Mouse (Mus musculus) embryonic fibroblast, embryonic 13.5 days (primary cell): ENCODE data around the gene Gar1. TPM values are rescaled to one million over a fixed set of nuclear protein-coding genes. Genes with fewer than 3 reads are reported as not detected.

Source experiments
- H3K27ac ChIP-seq: 2 replicates; pipeline ENCODE4 v1.5.1; 2012; ENCODE audit warnings: low read length, control low read depth, inconsistent platforms; ENCODE audit not compliant: insufficient read depth
- H3K4me1 ChIP-seq: 2 replicates; pipeline ENCODE4 v1.6.1; 2011; ENCODE audit warnings: low read length; ENCODE audit not compliant: control insufficient read depth, insufficient read depth
- H3K4me3 ChIP-seq: 2 replicates; pipeline ENCODE4 v1.5.1; 2011; ENCODE audit warnings: mild to moderate bottlenecking, control low read depth, low read length; ENCODE audit not compliant: insufficient read depth
- CTCF ChIP-seq: IDR thresholded peaks from 2 replicates; pipeline ENCODE4 v1.5.1; 2011; ENCODE audit warnings: mild to moderate bottlenecking, control low read depth, low read length, moderate library complexity, borderline replicate concordance; ENCODE audit not compliant: insufficient read depth
- POLR2A ChIP-seq: IDR thresholded peaks from 2 replicates; pipeline ENCODE4 v1.6.1; 2011; ENCODE audit warnings: low read depth, mild to moderate bottlenecking, control low read depth, low read length, moderate library complexity
- polyA plus RNA-seq: library from polyadenylated mRNA; stranded (reverse); fragments of >200 nt; gene quantifications from 2 replicates; pipeline ENCODE4 v1.2.4, GENCODE M21; 2011; ENCODE audit warnings: low read depth; ENCODE audit not compliant: missing spikeins, insufficient read length

Gene Gar1
- polyA plus RNA-seq, 1 experiment, result 80.7 TPM

DNA sequence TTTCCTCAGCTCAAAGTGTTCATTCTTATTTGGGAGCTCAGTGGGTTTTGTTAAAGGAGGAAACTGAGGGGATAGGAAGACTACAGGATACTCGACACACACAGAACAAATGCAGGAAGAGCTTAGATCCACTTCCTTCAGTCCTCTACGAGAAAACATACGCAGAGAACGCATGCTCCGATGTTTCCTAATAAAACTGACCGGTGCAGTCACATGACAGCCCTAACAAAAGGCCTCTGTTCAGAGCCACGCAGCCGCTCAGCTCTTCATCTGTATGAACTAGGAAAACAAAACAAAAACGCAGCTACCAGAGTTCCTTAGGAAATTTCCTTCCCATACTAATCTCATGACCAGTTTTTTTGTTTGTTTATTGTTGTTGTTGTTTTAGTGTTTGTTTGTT, 10.3 kb downstream of the Gar1 start:
- H3K4me1 ChIP-seq, result no peaks in the 10 kb centered on the region
- TF ChIP-seq POLR2A (no peak), CTCF (no peak)

DNA sequence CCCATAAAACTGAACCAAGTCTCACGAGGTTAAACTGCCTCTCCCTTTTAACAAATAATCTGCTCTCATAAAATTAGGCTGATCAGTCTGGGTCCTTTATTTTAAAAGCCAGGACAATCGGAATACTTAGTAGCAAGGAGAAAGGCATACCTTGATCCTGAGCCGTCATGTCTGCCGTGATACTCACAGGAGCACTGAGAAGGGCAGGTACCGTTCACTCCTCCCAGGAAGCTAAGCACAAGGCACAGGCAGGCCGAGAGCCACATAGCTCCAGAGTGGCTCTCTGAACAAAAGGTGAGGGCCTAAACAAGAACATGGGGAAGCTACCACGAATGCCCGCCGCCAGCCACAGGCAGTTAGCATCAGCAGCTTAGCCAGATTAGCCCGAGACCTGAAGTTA, 27.4 kb downstream of the Gar1 start, which contains the start of gene Lrit3:
TSS of gene Lrit3 (minus strand) at position 266 of the 400 bp plus-strand sequence.
- Histone ChIP-seq H3K27ac (no peak within 1 kb of the TSS), H3K4me3 (no peak within 1 kb of the TSS)
- no peak for TF ChIP-seq POLR2A
- TF ChIP-seq CTCF, result no peak

More for the DNA sequence above, 10.3 kb downstream of the Gar1 start:
- H3K4me3 ChIP-seq, result no peak overlapping the region
- no peak overlapping the region for H3K27ac ChIP-seq

DNA sequence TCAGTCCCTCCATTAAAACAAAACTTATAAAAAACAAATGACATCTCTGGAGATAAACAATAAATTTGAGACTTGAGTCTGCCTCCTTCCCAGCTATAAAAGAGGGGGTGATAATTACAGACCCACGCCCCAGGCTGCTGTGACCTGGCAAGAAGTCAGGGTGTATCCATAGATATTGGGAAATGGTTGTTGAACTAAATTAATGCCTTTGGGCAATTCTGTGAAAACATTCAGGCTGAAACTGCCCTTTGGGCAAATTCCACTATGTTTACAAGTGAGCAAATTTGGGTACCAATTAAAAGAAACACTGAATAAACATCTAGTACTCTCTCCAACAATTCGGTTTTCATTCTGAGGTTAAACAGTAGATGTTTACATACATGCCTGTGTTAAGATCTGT, 32.2 kb downstream of the Gar1 start:
- no peaks in the 10 kb centered on the region for H3K4me1 ChIP-seq
- TF ChIP-seq CTCF (no peak), POLR2A (no peak)
- no peak overlapping the region for H3K4me3 ChIP-seq

More for the DNA sequence above, 27.4 kb downstream of the Gar1 start, which contains the start of gene Lrit3:
- no peaks in the 10 kb centered on the region for H3K4me1 ChIP-seq

DNA sequence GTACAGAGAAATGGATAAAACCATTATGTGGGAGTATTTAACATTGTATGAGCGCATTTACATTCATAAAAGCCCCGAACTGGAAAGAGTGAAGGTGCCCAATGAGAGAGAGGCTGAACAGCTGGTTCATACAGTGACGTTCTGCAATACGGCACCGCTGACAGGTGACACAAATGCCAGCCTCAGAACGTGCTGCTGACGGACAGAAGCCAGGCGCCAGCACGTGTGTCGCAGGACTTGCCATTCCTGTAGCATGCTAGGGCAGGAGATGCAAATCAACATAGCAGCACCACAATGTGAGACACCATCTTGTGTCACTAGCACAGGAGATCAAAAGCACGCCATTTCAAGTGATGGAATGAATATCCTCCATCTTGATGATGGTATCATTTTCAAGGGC, 32.6 kb downstream of the Gar1 start:
- TF ChIP-seq CTCF (no peak), POLR2A (no peak)
- H3K4me1 ChIP-seq, result no peaks in the 10 kb centered on the region
- H3K4me3 ChIP-seq, result no peak overlapping the region
- H3K27ac ChIP-seq, result no peak overlapping the region

More for the DNA sequence above, 32.2 kb downstream of the Gar1 start:
- no peak overlapping the region for H3K27ac ChIP-seq

DNA sequence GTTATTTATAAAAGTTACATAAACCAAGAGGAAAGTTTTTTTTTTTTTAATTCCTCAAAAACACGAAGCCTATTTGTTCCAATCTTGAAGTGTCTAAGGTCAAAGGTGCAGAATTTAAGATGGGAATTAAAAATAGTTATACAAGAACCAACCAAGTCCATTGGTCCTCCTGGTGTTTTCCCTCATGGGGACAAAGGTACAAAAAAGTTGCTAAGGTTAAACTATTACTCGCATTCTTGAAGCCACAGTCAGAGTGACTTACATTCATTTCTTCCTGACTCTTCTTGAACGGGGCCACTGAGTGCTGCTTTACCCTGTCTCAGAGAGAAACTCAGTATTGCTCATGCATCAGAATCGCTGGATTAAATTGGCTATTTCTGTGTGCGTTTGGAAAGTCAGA, 33.9 kb downstream of the Gar1 start:
- no peaks in the 10 kb centered on the region for H3K4me1 ChIP-seq
- H3K4me3 ChIP-seq, result no peak overlapping the region
- TF ChIP-seq POLR2A (no peak), CTCF (no peak)
- no peak overlapping the region for H3K27ac ChIP-seq

DNA sequence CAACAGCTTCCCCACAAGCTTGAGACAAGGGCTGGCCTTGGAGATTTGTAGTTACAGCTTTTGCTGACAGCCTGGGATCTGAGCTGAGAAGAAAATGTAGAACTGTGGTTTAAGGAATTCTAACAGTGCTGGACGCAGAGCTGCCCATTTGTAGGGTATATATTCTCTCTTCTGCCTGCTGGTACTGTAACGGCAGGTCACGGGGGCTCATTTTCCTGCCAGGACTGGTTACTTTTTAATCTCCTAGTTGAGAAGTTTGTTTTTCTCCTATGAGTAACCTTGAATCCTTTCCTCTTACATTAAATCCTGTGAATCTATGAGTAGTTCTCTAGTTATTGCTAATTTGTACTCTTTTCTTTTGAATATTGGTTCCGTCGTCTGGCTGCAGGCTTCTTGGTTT, 37.4 kb downstream of the Gar1 start:
- H3K27ac ChIP-seq, result no peak overlapping the region
- TF ChIP-seq CTCF (no peak), POLR2A (no peak)

DNA sequence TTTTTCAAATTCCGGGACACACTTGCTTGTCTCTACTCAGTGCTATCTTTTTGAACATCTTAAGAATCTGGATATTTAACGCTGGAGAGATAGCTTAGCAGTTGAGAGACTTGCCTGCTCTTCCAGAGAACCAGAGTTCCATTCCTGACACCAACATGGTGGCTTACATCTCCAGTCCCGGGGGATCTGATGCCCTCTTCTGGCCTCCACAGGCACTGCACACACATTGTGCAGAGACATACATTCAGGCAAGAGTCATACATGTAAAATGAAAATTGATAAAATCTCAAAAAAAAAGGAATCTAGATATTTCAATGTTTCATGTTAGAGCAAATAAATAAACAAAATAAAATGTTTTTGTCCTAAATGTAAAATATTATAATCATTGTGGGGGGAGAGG, 48.5 kb downstream of the Gar1 start:
- no peaks in the 10 kb centered on the region for H3K4me1 ChIP-seq
- TF ChIP-seq CTCF, result no peak
- TF ChIP-seq POLR2A, result no peak
- H3K4me3 ChIP-seq, result no peak overlapping the region
- H3K27ac ChIP-seq, result no peak overlapping the region

More for the DNA sequence above, 37.4 kb downstream of the Gar1 start:
- Histone ChIP-seq H3K4me3 (no peak overlapping the region), H3K4me1 (no peaks in the 10 kb centered on the region)

DNA sequence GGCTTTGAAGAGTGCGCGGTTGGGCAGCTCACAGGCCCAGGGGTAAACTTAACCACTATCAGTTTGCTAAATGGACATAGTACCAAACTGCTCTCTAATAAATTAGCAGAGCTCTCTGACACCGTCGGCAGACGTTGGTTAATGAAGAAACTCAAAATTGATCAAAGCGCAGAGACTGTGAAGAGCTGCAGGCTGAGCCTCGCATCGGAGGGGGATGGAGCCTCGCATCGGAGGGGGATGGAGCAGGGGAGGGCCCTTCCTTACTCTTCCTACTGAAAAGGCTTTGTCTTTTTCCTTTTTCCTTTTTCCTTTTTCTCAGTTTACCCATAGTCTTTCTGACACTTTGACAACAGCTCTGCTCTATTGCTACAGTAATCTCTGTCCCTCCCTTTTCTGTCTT, 49.8 kb downstream of the Gar1 start:
- H3K27ac ChIP-seq, result no peak overlapping the region
- H3K4me3 ChIP-seq, result no peak overlapping the region
- TF ChIP-seq POLR2A, result no peak
- no peak for TF ChIP-seq CTCF
- no peaks in the 10 kb centered on the region for H3K4me1 ChIP-seq

Other genes starting within 250 kb of the Gar1 start
- gene Egf, start 76.1 kb downstream of the Gar1 start, polyA plus RNA-seq, result 1.3 and 1.6 TPM in 2 replicates
- not detected in 2 replicates for gene Lrit3, start 27.4 kb downstream of the Gar1 start, polyA plus RNA-seq
- gene Rrh, start 8.8 kb downstream of the Gar1 start, polyA plus RNA-seq, result 0.46 and 0.55 TPM in 2 replicates
- not detected in 2 replicates for gene Cfi, start 4.5 kb upstream of the Gar1 start, polyA plus RNA-seq
- gene Pla2g12a, start 47.2 kb upstream of the Gar1 start, polyA plus RNA-seq, result 21.1 and 30.5 TPM in 2 replicates
- 21.5 and 27.9 TPM in 2 replicates for gene Casp6, start 70.0 kb upstream of the Gar1 start, polyA plus RNA-seq
- 33.7 and 55.3 TPM in 2 replicates for gene Mcub, start 138.8 kb upstream of the Gar1 start, polyA plus RNA-seq
- 87.1 and 98.3 TPM in 2 replicates for gene Sec24b, start 230.2 kb upstream of the Gar1 start, polyA plus RNA-seq